Mouse (Mus musculus) midbrain, embryonic 14.5 days (tissue): ENCODE measurements around the gene Akt1. TPM values are rescaled to one million over a fixed set of nuclear protein-coding genes. Genes with fewer than 3 reads are reported as not detected.

Experiments used
- ATAC-seq: fragments of 200-750 bp; cut with Nextera tagmentation; 2 replicates; pipeline ENCODE4 v1.8.0; 2017; ENCODE audit warnings: moderate number of reproducible peaks, moderate library complexity; ENCODE audit not compliant: low FRiP score, low TSS enrichment
- DNase-seq: peaks from one replicate; pipeline ENCODE4 v3.0.0-alpha.2; 2015
- H3K27ac ChIP-seq: fragments of 300-500 bp; sonication (generic); replicated peaks from 2 replicates; pipeline ENCODE4 v1.5.1; 2014; ENCODE audit warnings: mild to moderate bottlenecking, low read depth, low read length, moderate library complexity
- H3K27me3 ChIP-seq: fragments of 300-500 bp; sonication (generic); 2 replicates; pipeline ENCODE4 v1.6.1; 2014; ENCODE audit warnings: low read length, control low read depth, mixed read lengths; ENCODE audit not compliant: control insufficient read depth, insufficient read depth
- H3K36me3 ChIP-seq: fragments of 300-500 bp; sonication (generic); 2 replicates; pipeline ENCODE4 v1.6.1; 2014; ENCODE audit warnings: low read length, control low read depth; ENCODE audit not compliant: control insufficient read depth, insufficient read depth
- H3K4me1 ChIP-seq: fragments of 300-500 bp; sonication (generic); 2 replicates; pipeline ENCODE4 v1.6.1; 2014; ENCODE audit warnings: mild to moderate bottlenecking, antibody characterized with exemption, low read length, control low read depth; ENCODE audit not compliant: control insufficient read depth, insufficient read depth
- H3K4me2 ChIP-seq: fragments of 300-500 bp; sonication (generic); 2 replicates; pipeline ENCODE4 v1.6.1; 2014; ENCODE audit warnings: mild to moderate bottlenecking, low read length, moderate library complexity
- H3K4me3 ChIP-seq: fragments of 300-500 bp; sonication (generic); replicated peaks from 2 replicates; pipeline ENCODE4 v1.5.1; 2014; ENCODE audit warnings: low read depth, low read length
- H3K9ac ChIP-seq: fragments of 300-500 bp; sonication (generic); replicated peaks from 2 replicates; pipeline ENCODE4 v1.6.1; 2014; ENCODE audit warnings: mild to moderate bottlenecking, low read length, moderate library complexity
- H3K9me3 ChIP-seq: fragments of 300-500 bp; sonication (generic); 2 replicates; pipeline ENCODE4 v1.6.1; 2016; ENCODE audit warnings: low read length, control low read depth, mixed read lengths; ENCODE audit not compliant: control insufficient read depth
- WGBS: fragments of 180-500 bp; shearing (Covaris S2); extraction: QIAGEN DNeasy Blood & Tissue Kit; methylation state at CpG from one replicate; pipeline ENCODE4 v1.1.7; 2014; 5-methylcytosine and 5-hydroxymethylcytosine counted together
- polyA plus RNA-seq: library from polyadenylated mRNA; unstranded; fragments of >200 nt; fragmentation: Nextera tagmentation; extraction: Ambion mirVana; gene quantifications from 2 replicates; pipeline ENCODE4 v1.2.1, GENCODE M21; 2014

The Akt1 gene
- polyA plus RNA-seq, 1 experiment from 2014 or later: 64.8 TPM

GRCm38 (mm10) chr12:112667619-112668297, 6.9 kb downstream of the Akt1 start:
- no peak overlapping the region for H3K9ac ChIP-seq
- H3K9me3 ChIP-seq: no peaks in the 10 kb centered on the region
- H3K36me3 ChIP-seq: peaks cover 64% of the 10 kb centered on the region
- no peaks in the 10 kb centered on the region for H3K27me3 ChIP-seq
- no peak overlapping the region for H3K4me2 ChIP-seq
- H3K4me3 ChIP-seq: no peak overlapping the region
- 88% methylated on average over 10 of the region's 10 CpGs for WGBS
- H3K4me1 ChIP-seq: peaks cover 57% of the 10 kb centered on the region
- no peak for ATAC-seq
- H3K27ac ChIP-seq: peak overlapping the region; percentile 84; the same call in 1 of the 2 replicates
- no peak for DNase-seq

GRCm38 (mm10) chr12:112665881-112666544, 8.7 kb downstream of the Akt1 start:
- peak overlapping the region; percentile 84 for H3K27ac ChIP-seq

GRCm38 (mm10) chr12:112665445-112665844, 9.2 kb downstream of the Akt1 start:
- peak overlapping the region; percentile 84 for H3K27ac ChIP-seq
- peaks cover 58% of the 10 kb centered on the region for H3K4me1 ChIP-seq
- WGBS: 35% methylated on average over 18 of the region's 18 CpGs
- H3K4me3 ChIP-seq: no peak overlapping the region
- peak; percentile 28; the same call in 1 of the 2 replicates for ATAC-seq
- H3K9ac ChIP-seq: peak overlapping the region; percentile 39; the same call in 1 of the 2 replicates
- DNase-seq: peak; percentile 86
- peak overlapping the region; percentile 36 for H3K4me2 ChIP-seq
- peaks cover 76% of the 10 kb centered on the region for H3K36me3 ChIP-seq
- H3K9me3 ChIP-seq: no peaks in the 10 kb centered on the region
- no peaks in the 10 kb centered on the region for H3K27me3 ChIP-seq

More at GRCm38 (mm10) chr12:112665881-112666544, 8.7 kb downstream of the Akt1 start:
- H3K27me3 ChIP-seq: no peaks in the 10 kb centered on the region
- H3K36me3 ChIP-seq: peaks cover 76% of the 10 kb centered on the region
- no peak for ATAC-seq
- no peak overlapping the region for H3K4me3 ChIP-seq
- WGBS: 94% methylated on average over 9 of the region's 9 CpGs
- H3K9me3 ChIP-seq: no peaks in the 10 kb centered on the region
- peak overlapping the region; percentile 36 for H3K4me2 ChIP-seq
- peak overlapping the region; percentile 20; the same call in 1 of the 2 replicates for H3K9ac ChIP-seq
- DNase-seq: no peak
- H3K4me1 ChIP-seq: peaks cover 57% of the 10 kb centered on the region

GRCm38 (mm10) chr12:112664656-112665055, 10.0 kb downstream of the Akt1 start:
- peak overlapping the region; percentile 36; the same call in 1 of the 2 replicates for H3K4me2 ChIP-seq
- DNase-seq (no peak), ATAC-seq (no peak)
- H3K9me3 ChIP-seq: no peaks in the 10 kb centered on the region
- H3K27me3 ChIP-seq: no peaks in the 10 kb centered on the region
- WGBS: 63% methylated on average over 5 of the region's 5 CpGs
- H3K9ac ChIP-seq: no peak overlapping the region
- peaks cover 76% of the 10 kb centered on the region for H3K36me3 ChIP-seq
- peak overlapping the region; percentile 84 for H3K27ac ChIP-seq
- peaks cover 58% of the 10 kb centered on the region for H3K4me1 ChIP-seq
- H3K4me3 ChIP-seq: no peak overlapping the region

- Histone ChIP-seq H3K4me2 (peak overlapping the region; percentile 30), H3K36me3 (peaks cover 76% of the 10 kb centered on the region), H3K9me3 (no peaks in the 10 kb centered on the region), H3K4me1 (peaks cover 58% of the 10 kb centered on the region), H3K9ac (peak overlapping the region; percentile 30; the same call in 1 of the 2 replicates), H3K4me3 (no peak overlapping the region), H3K27ac (peak overlapping the region; percentile 84), H3K27me3 (no peaks in the 10 kb centered on the region)
- WGBS: 11% methylated on average over 2 of the region's 2 CpGs
- ATAC-seq: peak; percentile 55
- DNase-seq: peak; percentile 75
Measured at GRCm38 (mm10) chr12:112664124-112664523, 10.6 kb downstream of the Akt1 start.

- Histone ChIP-seq H3K4me2 (peak overlapping the region; percentile 30), H3K27ac (peak overlapping the region; percentile 84), H3K27me3 (no peaks in the 10 kb centered on the region), H3K36me3 (peaks cover 76% of the 10 kb centered on the region), H3K9me3 (no peaks in the 10 kb centered on the region), H3K4me3 (no peak overlapping the region), H3K9ac (peak overlapping the region; percentile 30; the same call in 1 of the 2 replicates), H3K4me1 (peaks cover 58% of the 10 kb centered on the region)
- peak; percentile 43 for ATAC-seq
- peak; percentile 47 for DNase-seq
- 42% methylated on average over 12 of the region's 12 CpGs for WGBS
Measured at GRCm38 (mm10) chr12:112663716-112664115, 11.0 kb downstream of the Akt1 start.

GRCm38 (mm10) chr12:112663303-112663702, 11.4 kb downstream of the Akt1 start:
- ATAC-seq: no peak
- no peaks in the 10 kb centered on the region for H3K27me3 ChIP-seq
- peak overlapping the region; percentile 30 for H3K4me2 ChIP-seq
- no peak overlapping the region for H3K4me3 ChIP-seq
- H3K9me3 ChIP-seq: no peaks in the 10 kb centered on the region
- peak overlapping the region; percentile 84 for H3K27ac ChIP-seq
- peak overlapping the region; percentile 30; the same call in 1 of the 2 replicates for H3K9ac ChIP-seq
- 64% methylated on average over 11 of the region's 11 CpGs for WGBS
- H3K4me1 ChIP-seq: peaks cover 58% of the 10 kb centered on the region
- peaks cover 76% of the 10 kb centered on the region for H3K36me3 ChIP-seq
- DNase-seq: peak; percentile 46

- no peak for DNase-seq
- peaks cover 76% of the 10 kb centered on the region for H3K36me3 ChIP-seq
- no peaks in the 10 kb centered on the region for H3K9me3 ChIP-seq
- no peak for ATAC-seq
- H3K27ac ChIP-seq: peak overlapping the region; percentile 78
- no peak overlapping the region for H3K4me2 ChIP-seq
- peaks cover 58% of the 10 kb centered on the region for H3K4me1 ChIP-seq
- no peaks in the 10 kb centered on the region for H3K27me3 ChIP-seq
- 83% methylated on average over 9 of the region's 9 CpGs for WGBS
- H3K4me3 ChIP-seq: no peak overlapping the region
- no peak overlapping the region; the same call in 1 of the 2 replicates for H3K9ac ChIP-seq
Measured at GRCm38 (mm10) chr12:112661851-112662250, 12.8 kb downstream of the Akt1 start.
